Mouse (Mus musculus): ENCODE measurements around the gene Arhgef26.

DNA sequence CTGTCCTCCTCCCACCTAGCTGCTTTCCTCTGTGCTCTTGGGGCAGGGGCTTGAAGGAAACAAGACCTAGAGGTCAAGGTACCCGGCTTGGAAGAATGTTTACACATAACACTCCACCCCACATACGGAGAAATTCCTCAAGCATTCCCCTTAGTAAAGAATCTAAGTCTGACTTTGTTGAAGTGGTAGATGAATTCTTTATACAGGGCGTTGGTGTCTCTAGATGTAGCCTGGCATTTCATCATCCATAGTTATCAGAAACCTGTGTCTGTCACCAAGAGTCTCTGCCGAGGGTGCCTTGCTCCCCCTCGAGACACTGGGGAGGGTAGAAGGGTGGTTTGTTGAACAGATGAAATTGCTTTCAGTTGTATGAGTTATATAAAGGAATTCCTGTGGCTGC lies 41.8 kb downstream of the Arhgef26 start:
- TF ChIP-seq CTCF (IDR thresholded peaks at IDR 0.05; ENCODE audit: low read depth) (no peak), EP300 (IDR thresholded peaks at IDR 0.05; ENCODE audit: low read depth) (no peak)
